Mouse (Mus musculus) urinary bladder, postnatal 4 days (tissue): ENCODE results near the gene Anxa11.
"Not testable (repeated sequence)": the region's sequence is repeated elsewhere in the genome, so short reads cannot be mapped to it uniquely, and the experiment has no call there.

Experiments used
- DNase-seq, 2 experiments: peaks; one replicate each; pipeline ENCODE4 v3.0.0; 2021 to 2022; ENCODE audit warnings: low spot score in 2 of 2

Gene Anxa11

DNA sequence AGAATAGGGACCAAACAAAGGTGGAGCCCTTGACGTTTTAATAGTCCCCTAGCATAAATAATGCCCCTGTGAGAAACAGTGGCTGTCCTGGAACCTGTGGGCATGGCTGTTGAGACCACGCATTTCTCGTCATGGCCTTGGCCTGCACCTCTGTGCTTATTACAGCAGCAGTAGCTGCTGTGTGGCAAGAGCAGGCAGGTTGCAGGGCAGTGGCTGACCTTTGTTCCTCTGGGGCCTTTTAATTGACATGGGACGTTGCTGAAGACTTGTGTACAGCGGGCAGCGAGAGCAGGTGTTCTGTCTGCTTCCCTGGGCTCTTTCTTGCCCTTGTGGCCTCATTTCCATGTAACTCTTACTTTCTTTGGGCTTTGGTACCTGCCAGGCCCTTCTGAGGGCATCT lies 25.9 kb downstream of the Anxa11 start:
- no peak for DNase-seq

DNA sequence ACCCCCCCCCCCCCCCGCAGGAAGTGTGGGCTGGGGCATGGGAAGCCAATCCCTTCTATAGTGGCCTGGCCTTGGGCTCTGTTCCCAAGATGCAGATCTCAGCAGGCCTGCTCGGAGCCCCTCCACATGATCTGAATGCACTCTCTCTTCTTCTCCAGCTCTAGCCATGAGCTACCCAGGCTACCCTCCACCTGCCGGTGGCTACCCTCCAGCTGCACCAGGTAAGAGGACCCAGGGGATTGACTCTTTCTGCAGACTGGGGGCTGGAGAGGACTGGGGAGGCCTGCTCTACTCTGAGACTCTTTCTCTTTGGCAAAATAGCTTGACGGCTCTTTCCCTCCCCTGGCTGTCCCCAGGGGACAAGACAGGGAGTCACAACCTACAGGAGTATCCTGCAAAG lies 26.8 kb downstream of the Anxa11 start:
- DNase-seq: no peak

DNA sequence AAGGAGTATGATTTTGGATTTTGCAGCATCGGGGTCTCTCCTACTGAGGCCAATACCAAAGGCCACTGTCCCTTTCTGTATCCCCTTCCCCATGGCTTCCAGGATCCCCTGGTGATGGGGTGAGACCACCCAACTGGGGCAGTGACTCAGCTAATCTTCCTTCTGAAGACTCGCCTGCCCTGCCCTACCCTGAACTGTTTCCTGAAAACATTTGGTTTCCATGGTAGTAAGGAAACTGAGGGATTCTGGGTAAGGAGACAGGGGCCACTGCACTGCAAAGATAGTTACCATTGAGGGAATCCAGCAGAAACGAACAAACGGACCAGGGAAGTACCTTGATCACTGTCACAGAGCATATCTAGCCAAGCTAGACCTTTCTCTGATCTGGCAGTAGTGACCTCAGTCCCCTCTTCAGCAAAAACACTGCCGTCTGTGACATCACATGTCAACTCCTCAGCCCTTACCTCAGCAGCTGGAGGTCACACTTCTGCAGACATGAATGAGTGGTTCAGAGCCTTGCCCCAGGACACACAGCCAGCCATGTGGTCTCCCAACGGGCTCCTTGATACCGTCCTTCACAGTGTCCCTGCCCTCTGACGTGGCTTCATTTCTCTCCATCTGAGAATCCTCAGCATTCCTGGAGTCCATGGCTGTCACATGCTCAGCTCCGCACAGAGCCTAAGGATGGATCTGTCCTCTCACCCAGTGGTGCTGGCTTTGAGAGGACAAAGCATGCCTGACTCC lies 27.4 kb downstream of the Anxa11 start:
- no peak for DNase-seq

DNA sequence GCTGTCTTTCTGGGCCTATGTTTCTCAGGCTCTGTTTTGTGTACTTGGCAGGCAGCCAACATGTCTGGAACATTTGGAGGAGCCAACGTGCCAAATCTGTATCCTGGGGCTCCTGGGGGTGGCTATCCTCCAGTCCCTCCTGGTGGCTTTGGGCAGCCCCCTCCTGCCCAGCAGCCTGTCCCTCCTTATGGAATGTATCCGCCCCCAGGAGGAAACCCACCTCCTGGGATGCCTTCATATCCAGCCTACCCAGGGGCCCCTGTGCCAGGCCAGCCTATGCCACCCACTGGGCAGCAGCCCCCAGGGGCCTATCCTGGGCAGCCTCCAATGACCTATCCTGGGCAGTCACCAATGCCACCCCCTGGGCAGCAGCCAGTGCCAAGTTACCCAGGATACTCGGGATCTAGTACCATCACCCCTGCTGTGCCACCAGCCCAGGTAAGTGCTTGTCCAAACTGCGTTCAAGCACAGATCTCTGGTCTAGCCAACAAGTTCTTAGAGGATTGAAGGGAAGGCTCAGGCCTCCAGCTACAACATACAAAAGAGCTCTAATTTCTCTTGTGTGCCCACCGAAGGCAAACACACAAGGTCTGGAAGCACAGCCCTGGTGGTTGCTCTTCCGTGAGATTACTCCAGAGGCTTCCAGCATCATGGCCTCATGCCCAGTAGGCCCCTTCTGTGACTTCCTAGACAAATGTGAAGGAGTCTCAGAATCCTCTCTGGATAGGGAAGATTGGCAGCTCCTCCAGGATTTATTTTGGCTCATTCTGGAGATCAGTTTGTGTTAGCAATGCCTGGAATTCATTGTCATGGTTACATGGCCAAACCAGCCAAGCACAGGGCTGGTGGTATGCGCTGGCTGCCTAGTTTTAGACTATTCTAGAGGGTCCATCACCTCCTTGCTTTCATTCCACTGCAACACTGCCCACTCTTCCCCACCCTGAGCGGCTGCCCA lies 30.8 kb downstream of the Anxa11 start:
- no peak for DNase-seq

DNA sequence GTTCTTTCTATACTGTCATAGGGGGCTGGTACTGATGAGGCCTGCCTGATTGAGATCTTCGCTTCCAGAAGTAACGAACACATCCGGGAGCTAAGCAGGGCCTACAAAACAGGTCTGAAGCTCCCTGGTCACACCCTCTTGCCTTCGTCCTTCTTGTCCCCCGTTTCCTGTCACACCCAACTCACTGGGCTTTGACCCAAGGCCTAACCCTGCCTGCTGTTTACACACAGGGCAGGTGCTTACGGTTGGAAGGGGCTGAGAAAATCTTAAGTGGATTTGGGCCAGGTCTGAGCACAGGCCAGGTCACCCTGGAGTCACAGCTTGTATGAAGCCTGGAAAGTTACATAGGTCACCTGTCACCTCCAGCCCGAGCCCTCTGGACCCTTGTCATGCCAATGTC lies 34.7 kb downstream of the Anxa11 start:
- DNase-seq: not testable (repeated sequence)

DNA sequence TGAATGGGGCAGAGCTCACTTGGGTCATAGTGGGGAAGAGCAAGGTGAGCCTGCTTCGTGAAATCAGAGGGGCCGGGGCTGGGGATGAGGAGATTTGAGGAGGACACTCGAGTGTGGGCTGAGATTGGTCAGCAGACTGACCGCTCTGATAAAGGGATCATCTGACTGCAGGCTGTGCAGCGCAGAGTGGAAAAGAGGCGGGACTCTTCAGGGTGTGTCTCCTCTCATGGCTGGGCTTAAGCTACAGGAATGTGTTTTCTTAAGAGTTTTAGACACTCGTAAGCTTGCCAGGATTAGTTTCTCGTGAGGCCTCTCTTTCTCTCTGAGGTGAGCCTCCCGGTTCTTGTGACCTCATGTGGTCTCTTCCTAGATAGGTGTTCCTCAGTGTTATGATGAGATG lies 39.8 kb downstream of the Anxa11 start:
- DNase-seq: not testable (repeated sequence)

DNA sequence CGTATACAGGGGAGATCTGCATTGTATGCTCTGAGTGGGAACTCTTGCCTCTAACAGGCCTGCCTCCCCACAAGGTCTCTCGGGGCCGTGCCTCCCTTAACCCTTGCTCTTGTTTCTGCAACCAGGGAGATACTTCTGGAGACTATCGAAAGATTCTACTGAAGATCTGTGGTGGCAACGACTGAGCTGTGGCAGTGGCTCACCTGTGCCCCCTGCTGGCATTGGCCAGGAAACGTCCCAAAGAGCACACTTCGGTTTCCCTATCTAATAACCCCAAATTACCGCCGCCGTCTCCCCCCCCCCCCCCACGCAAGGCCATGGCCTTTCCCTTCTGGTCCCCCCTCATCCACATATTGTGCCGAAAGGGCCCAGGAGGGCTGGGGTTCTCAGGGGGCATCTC lies 43.9 kb downstream of the Anxa11 start:
- DNase-seq: not testable (repeated sequence)

DNA sequence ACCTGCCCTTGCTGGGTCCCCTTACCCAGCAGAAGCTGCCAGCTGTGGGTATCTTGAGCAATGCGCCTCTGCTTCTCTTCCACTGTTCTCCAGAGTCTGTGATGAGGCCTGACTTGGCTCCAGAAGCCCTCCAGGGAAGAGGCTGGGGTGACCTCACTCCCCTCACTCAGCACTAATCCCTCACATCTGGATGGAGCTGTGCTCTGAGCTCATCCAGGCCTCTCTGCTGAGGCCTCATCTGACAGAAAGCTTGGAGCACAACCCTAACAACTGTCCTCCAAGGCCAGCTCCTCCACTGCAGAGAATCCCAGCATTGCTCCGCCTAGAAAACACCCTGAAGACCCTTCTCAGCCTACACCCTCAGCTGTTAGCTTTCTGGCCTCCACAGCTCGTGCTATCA lies 52.6 kb downstream of the Anxa11 start:
- DNase-seq: not testable (repeated sequence)

DNA sequence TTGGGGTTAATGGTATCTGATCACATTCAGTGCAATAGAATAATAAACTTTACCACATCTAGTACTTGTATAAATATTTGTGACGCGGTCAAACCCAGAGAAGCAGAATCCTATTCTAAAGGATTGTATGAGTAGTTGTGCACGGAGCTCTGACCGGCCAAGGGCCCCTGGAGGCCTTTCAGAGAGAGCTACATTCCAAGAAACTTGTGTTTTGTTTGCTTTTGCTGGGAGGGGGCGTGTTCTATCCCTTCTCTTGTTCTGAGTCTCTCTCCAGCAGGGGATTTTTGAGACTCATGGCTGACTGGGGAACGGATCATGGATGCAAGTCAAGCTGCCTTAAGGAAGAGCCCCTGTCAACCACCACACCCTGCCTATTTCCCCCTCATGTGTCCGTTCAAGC lies 53.7 kb downstream of the Anxa11 start:
- not testable (repeated sequence) for DNase-seq

DNA sequence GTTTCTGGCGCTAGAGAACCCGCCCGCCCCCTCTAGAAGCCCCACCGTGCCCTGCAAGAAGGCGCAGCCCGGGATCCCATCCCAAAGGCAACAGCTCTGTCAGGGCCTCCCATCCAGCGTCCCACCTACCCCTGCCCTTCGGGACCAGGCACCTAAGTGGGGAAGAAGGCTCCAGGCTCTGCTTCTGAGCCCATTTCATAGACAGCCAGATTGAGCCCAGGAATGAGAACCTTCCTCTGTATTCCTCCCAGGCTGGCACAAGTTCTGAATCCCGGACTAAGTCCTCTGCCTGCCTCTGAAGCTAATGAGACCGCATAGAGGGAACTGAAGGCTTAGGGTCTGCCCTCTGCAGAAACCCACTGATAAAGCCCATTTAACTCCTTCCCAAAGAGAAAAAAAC lies 61.0 kb downstream of the Anxa11 start, which contains the start of gene Plac9a:
Gene Plac9a (minus strand): TSS at position 101 of the 400 bp plus-strand sequence.
- DNase-seq: not testable (repeated sequence)

DNA sequence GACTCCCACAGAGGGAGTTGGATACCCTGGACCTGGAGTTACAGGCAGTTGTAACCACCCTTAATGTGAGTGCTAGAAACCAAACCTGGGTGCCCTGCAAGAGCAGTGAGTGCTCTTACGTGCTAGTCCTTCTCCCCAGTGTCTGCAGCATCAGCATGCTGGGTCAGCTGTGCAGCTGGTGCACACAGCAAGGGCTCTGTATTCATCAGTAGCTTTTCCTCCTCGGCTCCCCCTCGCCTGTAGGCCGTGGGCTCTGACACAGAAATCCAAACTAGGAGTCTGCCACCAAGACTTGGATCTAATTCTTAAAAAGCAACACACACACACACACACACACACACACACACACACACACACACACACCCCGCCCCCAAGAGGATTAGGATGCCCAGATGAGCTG lies 63.3 kb downstream of the Anxa11 start:
- not testable (repeated sequence) for DNase-seq

DNA sequence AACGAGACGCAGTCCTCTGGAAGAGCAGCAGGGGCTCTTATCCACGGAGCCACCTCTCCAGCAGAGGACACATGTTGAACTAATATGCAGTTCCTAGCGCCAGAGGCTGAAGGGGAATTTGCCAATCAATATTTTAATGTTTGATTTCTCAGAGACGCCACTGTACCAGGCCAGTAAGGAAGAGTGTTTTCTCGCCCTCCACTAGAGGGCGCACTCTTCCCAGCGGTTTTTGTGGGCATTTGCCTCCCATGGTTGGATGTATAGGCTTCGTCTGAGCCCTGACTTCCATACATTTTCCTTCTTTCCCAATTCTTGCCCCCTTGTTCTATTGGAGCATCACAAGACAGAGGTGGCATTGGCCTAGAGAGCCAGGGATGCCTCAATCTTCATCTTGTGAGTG lies 65.3 kb downstream of the Anxa11 start:
- DNase-seq: not testable (repeated sequence)

DNA sequence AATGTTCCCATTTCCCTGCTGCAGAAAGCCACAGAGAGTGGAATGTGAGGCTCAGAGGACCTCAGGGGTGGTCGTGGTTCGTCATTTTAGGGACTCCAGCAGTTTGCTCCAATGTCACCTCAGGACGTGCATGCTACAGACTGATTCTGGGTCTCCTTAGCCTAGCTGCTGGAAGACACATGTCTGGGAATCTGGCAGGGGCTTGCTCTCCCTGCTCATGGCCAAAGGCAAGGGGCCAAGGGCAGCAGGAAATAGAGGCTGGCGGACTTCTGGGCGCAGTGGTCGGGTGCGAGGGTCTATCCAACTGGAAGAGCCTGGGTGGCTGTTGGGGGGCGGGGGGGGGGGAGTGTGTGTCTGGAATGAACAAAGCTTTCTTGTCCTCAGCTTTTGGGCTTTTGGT lies 67.0 kb downstream of the Anxa11 start:
- DNase-seq: not testable (repeated sequence)

DNA sequence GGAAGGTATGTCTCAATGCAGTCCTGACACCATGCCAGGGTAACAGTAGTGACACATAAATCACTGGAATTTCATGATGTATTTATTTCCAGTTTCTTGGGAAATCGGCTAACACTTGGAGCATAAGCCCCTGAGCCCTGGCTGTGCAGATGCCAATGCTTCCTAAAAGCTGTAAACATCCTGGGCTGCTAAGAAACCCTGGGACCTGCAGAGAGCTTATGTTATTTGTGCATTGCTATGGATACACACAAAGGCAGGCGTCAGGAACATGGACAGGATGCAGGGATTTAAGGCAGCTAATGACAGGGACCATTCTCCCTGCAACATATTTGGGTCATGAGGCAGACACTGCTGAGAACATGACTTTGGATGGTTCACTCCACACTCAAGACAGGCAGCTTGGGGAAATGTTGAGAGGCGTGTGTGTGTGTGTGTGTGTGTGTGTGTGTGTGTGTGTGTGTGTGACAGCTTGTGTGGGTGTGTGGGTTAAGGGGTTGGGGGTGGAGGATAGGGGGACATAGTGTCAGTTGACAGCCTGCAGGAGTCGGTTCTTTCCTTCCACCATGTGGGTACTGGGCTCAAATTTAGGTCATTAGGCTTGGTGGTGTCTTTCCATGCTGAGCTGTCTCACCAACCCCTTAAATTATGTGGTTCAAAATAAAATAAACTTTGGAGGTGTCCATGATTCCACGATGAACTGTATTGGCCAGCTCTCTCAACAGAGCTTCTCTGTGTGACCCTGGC lies 76.6 kb downstream of the Anxa11 start:
- DNase-seq: not testable (repeated sequence)

DNA sequence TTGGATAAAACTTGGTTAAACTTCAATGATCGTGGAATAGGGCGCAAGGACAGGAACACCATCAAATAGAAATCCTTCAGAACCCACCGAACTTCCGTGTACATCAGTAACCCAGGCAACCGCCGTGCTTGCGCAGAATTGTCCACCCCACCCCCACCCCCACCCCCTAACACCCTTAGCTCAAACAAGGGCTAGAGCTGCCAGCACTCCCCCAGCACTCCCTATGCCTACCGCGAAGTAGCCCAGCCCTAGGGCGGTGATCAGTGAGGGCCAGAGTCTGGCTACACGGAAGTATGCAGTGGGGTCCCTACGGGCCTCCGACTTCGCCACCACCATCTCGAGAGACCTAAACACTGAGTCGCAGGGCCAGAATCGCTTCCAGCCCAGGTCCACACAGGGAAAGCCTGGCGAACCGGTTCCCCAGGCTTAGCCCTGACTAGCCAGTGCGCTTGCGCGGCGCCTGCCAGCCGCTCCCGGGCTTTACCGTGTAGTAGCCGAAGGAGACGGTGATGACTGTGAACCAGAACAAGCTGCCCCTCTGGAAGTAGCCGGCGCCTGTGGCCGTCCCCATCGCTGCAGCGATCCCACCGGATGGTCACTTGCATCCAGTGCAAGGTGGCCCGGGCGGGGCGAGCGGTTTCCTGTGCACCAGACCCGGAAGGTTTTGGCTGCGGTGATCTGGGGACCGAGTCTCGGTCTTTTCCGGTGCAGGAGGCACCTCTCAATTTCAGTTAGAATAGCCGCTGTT lies 85.0 kb downstream of the Anxa11 start:
- DNase-seq: not testable (repeated sequence)

DNA sequence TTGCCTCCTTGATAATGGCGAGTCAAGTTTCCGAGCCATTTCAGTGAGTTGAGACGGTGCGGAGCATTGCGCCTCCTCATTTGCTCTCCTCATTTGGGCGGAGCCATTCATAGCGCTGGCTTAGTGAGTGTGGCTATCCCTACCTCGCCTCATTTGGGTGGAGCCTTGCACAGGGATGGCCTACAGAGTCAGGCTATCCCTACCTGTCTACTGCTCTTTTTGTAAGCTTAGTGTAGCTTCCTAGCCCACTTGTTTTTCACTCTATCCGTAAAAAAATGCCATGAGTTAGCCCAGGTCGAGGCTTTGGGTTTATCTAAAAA lies 85.6 kb downstream of the Anxa11 start, which contains the start of gene Tmem254a:
Gene Tmem254a (minus strand): TSS at position 111 of the 320 bp plus-strand sequence.
- not testable (repeated sequence) for DNase-seq
